Comparison of ENCODE assay signal across 14 mouse cellular contexts in the genomic region with DNA sequence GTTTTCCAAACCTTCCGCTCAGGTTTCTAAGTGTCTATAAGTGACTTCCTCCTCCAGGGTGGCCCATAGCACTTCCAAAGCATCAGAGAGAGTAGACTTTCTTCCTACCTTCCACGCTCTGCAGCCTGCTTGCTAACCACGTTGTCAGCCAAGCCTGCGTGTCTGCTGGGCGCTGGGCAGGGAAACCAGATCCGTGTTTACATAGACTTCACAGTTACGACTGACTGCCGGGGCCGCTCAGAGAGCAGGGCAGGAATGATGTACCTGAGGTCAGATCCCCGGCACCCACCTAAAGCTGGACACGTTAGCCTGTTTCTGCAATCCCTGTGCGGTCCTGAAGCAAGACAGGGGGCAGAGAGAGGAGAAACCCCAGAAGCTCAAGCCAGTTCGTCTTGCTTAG. TPM values are rescaled to one million over a fixed set of nuclear protein-coding genes. Genes with fewer than 3 reads are reported as not detected.
DNase-seq lines count a peak whose midpoint lies in the region; ATAC-seq lines count a peak whose summit lies in the region.
"Had no signal": no experiment of that assay in that cellular context is flagged by ENCODE, and none has a peak within 500 bp of the region (broad histone marks: within the 10 kb centered on the region; RNA-seq: fewer than 3 reads in every experiment).

No protein-coding gene starts in this region.

- no peak for DNase-seq in heart, adult 18-20 months
- DNase-seq in liver, embryonic 13.5 days = no peak
- DNase-seq in liver, embryonic 11.5 days (ENCODE audit: low spot score) = no peak
- DNase-seq in hindbrain, embryonic 11.5 days (ENCODE audit: low spot score) = no peak
- no peak for DNase-seq in retina, postnatal 1 day
- DNase-seq: adrenal gland, postnatal 36 days; cerebellum, adult 11-12 months had no signal

- H3K9me3 ChIP-seq in heart, embryonic 13.5 days = no peaks in the 10 kb centered on the region
- no peaks in the 10 kb centered on the region for H3K9me3 ChIP-seq in liver, embryonic 13.5 days (replicated peaks)
- no peaks in the 10 kb centered on the region for H3K9me3 ChIP-seq in liver, embryonic 11.5 days (ENCODE audit: control insufficient read depth, low read length)
- H3K9me3 ChIP-seq in hindbrain, embryonic 11.5 days (ENCODE audit: control insufficient read depth, low read length) = no peaks in the 10 kb centered on the region
- no peaks in the 10 kb centered on the region for H3K9me3 ChIP-seq in midbrain, embryonic 13.5 days
- H3K9me3 ChIP-seq in intestine, embryonic 15.5 days = no peaks in the 10 kb centered on the region

- H3K4me2 ChIP-seq in heart, embryonic 13.5 days = no peak overlapping the region
- H3K4me2 ChIP-seq in liver, embryonic 13.5 days = no peak overlapping the region
- no peak overlapping the region for H3K4me2 ChIP-seq in liver, embryonic 11.5 days
- no peak overlapping the region for H3K4me2 ChIP-seq in hindbrain, embryonic 11.5 days (replicated peaks; ENCODE audit: low read depth, low read length)
- no peak overlapping the region for H3K4me2 ChIP-seq in midbrain, embryonic 13.5 days (replicated peaks)
- H3K4me2 ChIP-seq in intestine, embryonic 15.5 days (replicated peaks) = no peak overlapping the region

- H3K4me3 ChIP-seq in heart, embryonic 13.5 days = no peak overlapping the region
- no peak overlapping the region for H3K4me3 ChIP-seq in liver, embryonic 13.5 days (replicated peaks)
- no peak overlapping the region for H3K4me3 ChIP-seq in liver, embryonic 11.5 days (ENCODE audit: low read depth, low read length)
- H3K4me3 ChIP-seq in hindbrain, embryonic 11.5 days (ENCODE audit: low read depth, low read length) = no peak overlapping the region
- no peak overlapping the region for H3K4me3 ChIP-seq in midbrain, embryonic 13.5 days (replicated peaks)
- H3K4me3 ChIP-seq in intestine, embryonic 15.5 days (replicated peaks) = no peak overlapping the region

- peak overlapping the region; percentile 29; the same call in 1 of the 2 replicates for H3K9ac ChIP-seq in heart, embryonic 13.5 days
- no peak overlapping the region for H3K9ac ChIP-seq in liver, embryonic 13.5 days
- no peak overlapping the region for H3K9ac ChIP-seq in liver, embryonic 11.5 days (ENCODE audit: low read depth, low read length)
- no peak overlapping the region for H3K9ac ChIP-seq in hindbrain, embryonic 11.5 days (ENCODE audit: low read depth, low read length)
- no peak overlapping the region for H3K9ac ChIP-seq in midbrain, embryonic 13.5 days (replicated peaks)
- no peak overlapping the region for H3K9ac ChIP-seq in intestine, embryonic 15.5 days

- peaks cover 60% of the 10 kb centered on the region for H3K36me3 ChIP-seq in heart, embryonic 13.5 days
- peaks cover 65% of the 10 kb centered on the region for H3K36me3 ChIP-seq in liver, embryonic 13.5 days
- peaks cover 27% of the 10 kb centered on the region for H3K36me3 ChIP-seq in liver, embryonic 11.5 days (ENCODE audit: control insufficient read depth, insufficient read depth, low read length)
- H3K36me3 ChIP-seq in hindbrain, embryonic 11.5 days (ENCODE audit: control insufficient read depth, insufficient read depth, low read length) = no peaks in the 10 kb centered on the region
- peaks cover 31% of the 10 kb centered on the region for H3K36me3 ChIP-seq in midbrain, embryonic 13.5 days
- peaks cover 4% of the 10 kb centered on the region; the same call in 1 of the 2 replicates for H3K36me3 ChIP-seq in intestine, embryonic 15.5 days

- no peaks in the 10 kb centered on the region for H3K27me3 ChIP-seq in heart, embryonic 13.5 days (replicated peaks)
- no peaks in the 10 kb centered on the region for H3K27me3 ChIP-seq in liver, embryonic 13.5 days
- H3K27me3 ChIP-seq in liver, embryonic 11.5 days (replicated peaks; ENCODE audit: control insufficient read depth, insufficient read depth, low read length) = no peaks in the 10 kb centered on the region
- no peaks in the 10 kb centered on the region for H3K27me3 ChIP-seq in hindbrain, embryonic 11.5 days (ENCODE audit: control insufficient read depth, insufficient read depth, low read length)
- no peaks in the 10 kb centered on the region for H3K27me3 ChIP-seq in midbrain, embryonic 13.5 days
- no peaks in the 10 kb centered on the region for H3K27me3 ChIP-seq in intestine, embryonic 15.5 days (replicated peaks)

- ATAC-seq in heart, embryonic 13.5 days (ENCODE audit: extremely low read depth, insufficient number of reproducible peaks, low FRiP score, low TSS enrichment) = no peak
- ATAC-seq in liver, embryonic 13.5 days (ENCODE audit: low read depth) = peak; percentile 56
- no peak for ATAC-seq in liver, embryonic 11.5 days (replicated peaks; ENCODE audit: low FRiP score)
- no peak for ATAC-seq in hindbrain, embryonic 11.5 days (ENCODE audit: low FRiP score)
- no peak for ATAC-seq in midbrain, embryonic 13.5 days
- ATAC-seq in intestine, embryonic 15.5 days = no peak
- ATAC-seq: inflammation-experienced regulatory T-cells, adult 6 months had no signal

- H3K27ac ChIP-seq in heart, embryonic 13.5 days (replicated peaks) = peak overlapping the region; percentile 63
- H3K27ac ChIP-seq in liver, embryonic 13.5 days = no peak overlapping the region
- H3K27ac ChIP-seq in liver, embryonic 11.5 days (ENCODE audit: low read depth, low read length) = no peak overlapping the region
- 0 out of 2 replicates have a peak overlapping the region, but pooled peaks have one; percentile 20 for H3K27ac ChIP-seq in hindbrain, embryonic 11.5 days (ENCODE audit: low read depth, low read length)
- H3K27ac ChIP-seq in midbrain, embryonic 13.5 days = peak overlapping the region; percentile 64
- H3K27ac ChIP-seq in intestine, embryonic 15.5 days = no peak overlapping the region

- WGBS in heart, embryonic 13.5 days = 68% methylated on average over 13 of the region's 13 CpGs
- WGBS in liver, embryonic 13.5 days (ENCODE audit: insufficient replicate concordance) = 74% methylated on average over 13 of the region's 13 CpGs
- WGBS in liver, embryonic 11.5 days = 72% methylated on average over 13 of the region's 13 CpGs
- 75% methylated on average over 13 of the region's 13 CpGs for WGBS in hindbrain, embryonic 11.5 days
- 82% methylated on average over 13 of the region's 13 CpGs for WGBS in midbrain, embryonic 13.5 days
- WGBS in intestine, embryonic 15.5 days = 37% methylated on average over 13 of the region's 13 CpGs

- H3K4me1 ChIP-seq in heart, embryonic 13.5 days = peaks cover 64% of the 10 kb centered on the region
- no peaks in the 10 kb centered on the region for H3K4me1 ChIP-seq in liver, embryonic 13.5 days (replicated peaks)
- H3K4me1 ChIP-seq in liver, embryonic 11.5 days (replicated peaks; ENCODE audit: control insufficient read depth, insufficient read depth, low read length) = peaks cover 11% of the 10 kb centered on the region
- H3K4me1 ChIP-seq in hindbrain, embryonic 11.5 days (replicated peaks; ENCODE audit: control insufficient read depth, insufficient read depth, low read length) = no peaks in the 10 kb centered on the region
- H3K4me1 ChIP-seq in midbrain, embryonic 13.5 days (replicated peaks) = peaks cover 23% of the 10 kb centered on the region
- H3K4me1 ChIP-seq in intestine, embryonic 15.5 days (replicated peaks) = 0 out of 2 replicates have a peak, but pooled peaks cover 5% of the 10 kb centered on the region

RNA-seq across cellular contexts. Expression of a gene that starts 36.1 kb away (rescaled TPM):
- 0.57 and 1.1 TPM in 2 replicates for polyA plus RNA-seq in heart, embryonic 13.5 days (2015; fragmentation: Nextera tagmentation; extraction: Ambion mirVana)
- total RNA-seq in heart, adult 18-20 months (2021) = 1 to 10 TPM; 4.0 TPM
- 0.38 and 0.93 TPM in 2 replicates for polyA plus RNA-seq in liver, embryonic 13.5 days (2015; fragmentation: Nextera tagmentation; extraction: Ambion mirVana)
- 0.67 and 0.96 TPM in 2 replicates for polyA plus RNA-seq in liver, embryonic 11.5 days (2014; fragmentation: Nextera tagmentation; extraction: Ambion mirVana)
- polyA plus RNA-seq in hindbrain, embryonic 11.5 days (2014; fragmentation: Nextera tagmentation; extraction: Ambion mirVana) = 1.0 and 1.7 TPM in 2 replicates
- 1.2 TPM in 1 of 2 replicates, not detected in the other for polyA plus RNA-seq in midbrain, embryonic 13.5 days (2015; fragmentation: Nextera tagmentation; extraction: Ambion mirVana)
- 0.98 and 1.3 TPM in 2 replicates for polyA plus RNA-seq in intestine, embryonic 15.5 days (2015; fragmentation: Nextera tagmentation; extraction: Ambion mirVana)
- total RNA-seq: adrenal gland, postnatal 36 days; layer of hippocampus, postnatal 25 days; megakaryocyte progenitor cell, adult 5-6 weeks had no signal
- polyA plus RNA-seq: inflammation-experienced regulatory T-cells, adult 6 months; small intestine, adult 2 months had no signal

Comparison
In these comparisons a context has a peak if more than half of its experiments do, and no peak if none do; other contexts are left out.
1. H3K27ac ChIP-seq: peak in heart, embryonic 13.5 days (single experiment), hindbrain, embryonic 11.5 days (single experiment) and midbrain, embryonic 13.5 days (single experiment); none in liver, embryonic 13.5 days (single experiment), liver, embryonic 11.5 days (single experiment) and intestine, embryonic 15.5 days (single experiment).